Mouse (Mus musculus) ES-E14 (cell line): ENCODE results near the gene Gpr35.

ENCODE experiments used
- HCFC1 ChIP-seq: IDR thresholded peaks from 2 replicates; pipeline ENCODE4 v1.6.1; 2012; ENCODE audit warnings: low read length, inconsistent platforms, borderline replicate concordance; ENCODE audit not compliant: insufficient read depth
- MAFK ChIP-seq: IDR thresholded peaks from 2 replicates; pipeline ENCODE4 v1.6.1; 2014; ENCODE audit warnings: mild to moderate bottlenecking, low read depth, low read length, inconsistent platforms; ENCODE audit not compliant: insufficient read depth
- ZC3H11A ChIP-seq: IDR thresholded peaks from 2 replicates; pipeline ENCODE4 v1.6.1; 2012; ENCODE audit warnings: low read depth, mild to moderate bottlenecking, inconsistent platforms, low read length, borderline replicate concordance
- ZNF384 ChIP-seq: IDR thresholded peaks from 2 replicates; pipeline ENCODE4 v1.6.1; 2012; ENCODE audit warnings: low read depth, low read length, inconsistent platforms

GRCm38 (mm10) chr1:92936467-92936866, 14.2 kb upstream of the Gpr35 start:
- no peak for TF ChIP-seq MAFK
- TF ChIP-seq ZC3H11A: no peak
- no peak for TF ChIP-seq ZNF384
- no peak for TF ChIP-seq HCFC1
